Mouse (Mus musculus) hindbrain, embryonic 15.5 days (tissue): ENCODE measurements around the gene Adat2. TPM values are rescaled to one million over a fixed set of nuclear protein-coding genes. Genes with fewer than 3 reads are reported as not detected.

Experiments used
- ATAC-seq: fragments of 200-750 bp; cut with Nextera tagmentation; 2 replicates; pipeline ENCODE4 v1.8.0; 2017; ENCODE audit warnings: low read depth, moderate number of reproducible peaks, moderate TSS enrichment; ENCODE audit not compliant: low FRiP score
- H3K27ac ChIP-seq: fragments of 300-500 bp; sonication (generic); replicated peaks from 2 replicates; pipeline ENCODE4 v1.5.1; 2015; ENCODE audit warnings: mild to moderate bottlenecking, inconsistent platforms
- H3K27me3 ChIP-seq: fragments of 300-500 bp; sonication (generic); 2 replicates; pipeline ENCODE4 v1.6.1; 2015; ENCODE audit warnings: control low read depth, inconsistent platforms
- H3K36me3 ChIP-seq: fragments of 300-500 bp; sonication (generic); 2 replicates; pipeline ENCODE4 v1.6.1; 2015; ENCODE audit warnings: control low read depth, inconsistent platforms
- H3K4me1 ChIP-seq: fragments of 300-500 bp; sonication (generic); replicated peaks from 2 replicates; pipeline ENCODE4 v1.6.1; 2015; ENCODE audit warnings: control low read depth, inconsistent platforms
- H3K4me2 ChIP-seq: fragments of 300-500 bp; sonication (generic); 2 replicates; pipeline ENCODE4 v1.6.1; 2015; ENCODE audit warnings: moderate library complexity, mild to moderate bottlenecking, inconsistent platforms
- H3K4me3 ChIP-seq: fragments of 300-500 bp; sonication (generic); 2 replicates; pipeline ENCODE4 v1.5.1; 2015; ENCODE audit warnings: mild to moderate bottlenecking, inconsistent platforms
- H3K9ac ChIP-seq: fragments of 300-500 bp; sonication (generic); 2 replicates; pipeline ENCODE4 v1.6.1; 2015; ENCODE audit warnings: inconsistent platforms
- H3K9me3 ChIP-seq: fragments of 300-500 bp; sonication (generic); 2 replicates; pipeline ENCODE4 v1.6.1; 2016; ENCODE audit warnings: control low read depth, inconsistent platforms
- WGBS: fragments of 180-500 bp; shearing (Covaris S2); methylation state at CpG from one replicate; pipeline ENCODE4 v1.1.7; 2015; 5-methylcytosine and 5-hydroxymethylcytosine counted together
- polyA plus RNA-seq: library from polyadenylated mRNA; unstranded; fragments of >200 nt; fragmentation: Nextera tagmentation; extraction: Ambion mirVana; gene quantifications from 2 replicates; pipeline ENCODE4 v1.2.1, GENCODE M21; 2015

Gene Adat2
- polyA plus RNA-seq, 1 experiment from 2014 or later, result 2.1 TPM

- Histone ChIP-seq H3K4me3 (no peak overlapping the region), H3K4me2 (no peak overlapping the region), H3K36me3 (no peaks in the 10 kb centered on the region), H3K9me3 (no peaks in the 10 kb centered on the region; the same call in 1 of the 2 replicates), H3K9ac (no peak overlapping the region), H3K27ac (no peak overlapping the region), H3K27me3 (no peaks in the 10 kb centered on the region), H3K4me1 (no peaks in the 10 kb centered on the region)
- no peak for ATAC-seq
- 72% methylated on average over 8 of the region's 8 CpGs for whole genome bisulfite sequencing
Measured at GRCm38 (mm10) chr10:13597491-13597890, 44.8 kb downstream of the Adat2 start.

DNA sequence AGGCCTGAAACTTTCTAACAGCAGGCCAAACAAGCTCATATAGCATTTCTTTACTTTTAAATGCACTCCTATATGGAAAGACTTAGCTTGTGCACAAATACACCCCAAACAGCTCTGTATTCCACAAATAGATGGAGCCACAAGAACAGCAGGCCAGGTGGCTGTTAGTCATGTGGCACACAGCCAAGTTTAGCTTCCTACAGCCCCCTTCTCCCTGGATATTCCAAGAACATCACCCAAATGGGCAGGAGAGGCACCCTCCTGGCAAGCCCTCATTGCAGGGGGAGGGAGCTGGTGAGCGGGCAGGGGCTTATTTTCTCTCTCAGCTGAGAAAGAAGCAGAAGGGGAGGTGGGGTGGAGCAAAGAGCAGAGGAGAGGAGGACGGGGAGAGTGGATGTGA, 48.2 kb downstream of the Adat2 start:
- no peak for ATAC-seq
- WGBS, result 62% methylated on average over 2 of the region's 2 CpGs
- Histone ChIP-seq H3K4me3 (no peak overlapping the region), H3K36me3 (no peaks in the 10 kb centered on the region), H3K4me1 (no peaks in the 10 kb centered on the region), H3K27me3 (no peaks in the 10 kb centered on the region), H3K9me3 (no peaks in the 10 kb centered on the region; the same call in 1 of the 2 replicates), H3K9ac (no peak overlapping the region), H3K27ac (no peak overlapping the region), H3K4me2 (no peak overlapping the region)

Other genes with a start within 250 kb of the Adat2 start
- 7.7 and 8.8 TPM in 2 replicates for gene Phactr2, start 78.5 kb upstream of the Adat2 start, polyA plus RNA-seq
- gene Fuca2, start 53.4 kb upstream of the Adat2 start, polyA plus RNA-seq, result 42.7 and 45.0 TPM in 2 replicates
- gene Pex3, start 248 bp downstream of the Adat2 start, polyA plus RNA-seq, result 26.7 and 27.7 TPM in 2 replicates